Mouse (Mus musculus) limb, embryonic 15.5 days (tissue): ENCODE measurements around the gene Zyx. TPM values are rescaled to one million over a fixed set of nuclear protein-coding genes. Genes with fewer than 3 reads are reported as not detected.

Source experiments
- ATAC-seq: fragments of 200-750 bp; cut with Nextera tagmentation; 2 replicates; pipeline ENCODE4 v1.8.0; 2017; ENCODE audit warnings: low read depth, moderate TSS enrichment; ENCODE audit not compliant: insufficient number of reproducible peaks, low FRiP score, low TSS enrichment
- H3K27ac ChIP-seq: fragments of 300-500 bp; sonication (generic); 2 replicates; pipeline ENCODE4 v1.5.1; 2015; ENCODE audit warnings: moderate library complexity, mild to moderate bottlenecking, inconsistent platforms
- H3K27me3 ChIP-seq: fragments of 300-500 bp; sonication (generic); 2 replicates; pipeline ENCODE4 v1.6.1; 2015; ENCODE audit warnings: inconsistent platforms
- H3K36me3 ChIP-seq: fragments of 300-500 bp; sonication (generic); 2 replicates; pipeline ENCODE4 v1.6.1; 2015; ENCODE audit warnings: inconsistent platforms
- H3K4me1 ChIP-seq: fragments of 300-500 bp; sonication (generic); 2 replicates; pipeline ENCODE4 v1.6.1; 2015; ENCODE audit warnings: inconsistent platforms
- H3K4me2 ChIP-seq: fragments of 300-500 bp; sonication (generic); 2 replicates; pipeline ENCODE4 v1.6.1; 2015; ENCODE audit warnings: mild to moderate bottlenecking, inconsistent platforms
- H3K4me3 ChIP-seq: fragments of 300-500 bp; sonication (generic); 2 replicates; pipeline ENCODE4 v1.5.1; 2015; ENCODE audit warnings: mild to moderate bottlenecking, inconsistent platforms
- H3K9ac ChIP-seq: fragments of 300-500 bp; sonication (generic); 2 replicates; pipeline ENCODE4 v1.6.1; 2015; ENCODE audit warnings: inconsistent platforms
- H3K9me3 ChIP-seq: fragments of 300-500 bp; sonication (generic); 2 replicates; pipeline ENCODE4 v1.6.1; 2016; ENCODE audit warnings: inconsistent platforms
- WGBS: fragments of 180-500 bp; shearing (Covaris S2); methylation state at CpG from one replicate; pipeline ENCODE4 v1.1.7; 2015; 5-methylcytosine and 5-hydroxymethylcytosine counted together
- polyA plus RNA-seq: library from polyadenylated mRNA; unstranded; fragments of >200 nt; fragmentation: Nextera tagmentation; extraction: Ambion mirVana; gene quantifications from 2 replicates; pipeline ENCODE4 v1.2.1, GENCODE M21; 2015

The Zyx gene
- polyA plus RNA-seq, 1 experiment from 2014 or later = 107 TPM

GRCm38 (mm10) chr6:42372816-42373547 is 23.6 kb downstream of the Zyx start, which contains the start of gene Epha1:
Gene Epha1 (minus strand): TSS chr6:42373268.
- Histone ChIP-seq H3K9ac (peak within 1 kb of the TSS; percentile 54), H3K4me3 (peak within 1 kb of the TSS; percentile 50), H3K27ac (peak within 1 kb of the TSS; percentile 70), H3K9me3 (no peaks in the 10 kb centered on the region), H3K36me3 (no peaks in the 10 kb centered on the region), H3K27me3 (no peaks in the 10 kb centered on the region), H3K4me2 (peak within 1 kb of the TSS; percentile 86), H3K4me1 (peaks cover 27% of the 10 kb centered on the region)
- peak; percentile 33; the same call in 1 of the 2 replicates for ATAC-seq
- under 1% methylated on average over 35 of the region's 36 CpGs for WGBS

- Histone ChIP-seq H3K4me1 (peaks cover 27% of the 10 kb centered on the region), H3K27ac (peak overlapping the region; percentile 47; the same call in 1 of the 2 replicates), H3K4me2 (peak overlapping the region; percentile 86), H3K9me3 (no peaks in the 10 kb centered on the region), H3K4me3 (peak overlapping the region; percentile 50), H3K9ac (no peak overlapping the region), H3K36me3 (no peaks in the 10 kb centered on the region), H3K27me3 (no peaks in the 10 kb centered on the region)
- 34% methylated on average over 7 of the region's 7 CpGs for WGBS
- ATAC-seq = no peak
Observed at GRCm38 (mm10) chr6:42373669-42374430, 24.4 kb downstream of the Zyx start.

GRCm38 (mm10) chr6:42374701-42375100 is 25.3 kb downstream of the Zyx start:
- H3K4me3 ChIP-seq = no peak overlapping the region
- no peaks in the 10 kb centered on the region for H3K36me3 ChIP-seq
- no peak for ATAC-seq
- H3K27me3 ChIP-seq = no peaks in the 10 kb centered on the region
- peaks cover 27% of the 10 kb centered on the region for H3K4me1 ChIP-seq
- H3K4me2 ChIP-seq = no peak overlapping the region
- no peak overlapping the region for H3K9ac ChIP-seq
- H3K27ac ChIP-seq = no peak overlapping the region; the same call in 1 of the 2 replicates
- WGBS = 60% methylated on average over 4 of the region's 4 CpGs
- no peaks in the 10 kb centered on the region for H3K9me3 ChIP-seq

GRCm38 (mm10) chr6:42375131-42375530 is 25.7 kb downstream of the Zyx start:
- peak overlapping the region; percentile 7; the same call in 1 of the 2 replicates for H3K27ac ChIP-seq
- H3K9ac ChIP-seq = no peak overlapping the region
- H3K4me2 ChIP-seq = no peak overlapping the region
- no peak for ATAC-seq
- H3K27me3 ChIP-seq = no peaks in the 10 kb centered on the region
- WGBS = 64% methylated on average over 2 of the region's 2 CpGs
- no peaks in the 10 kb centered on the region for H3K36me3 ChIP-seq
- peaks cover 27% of the 10 kb centered on the region for H3K4me1 ChIP-seq
- no peak overlapping the region for H3K4me3 ChIP-seq
- H3K9me3 ChIP-seq = no peaks in the 10 kb centered on the region

GRCm38 (mm10) chr6:42376016-42376415 is 26.6 kb downstream of the Zyx start:
- Histone ChIP-seq H3K36me3 (no peaks in the 10 kb centered on the region), H3K4me2 (no peak overlapping the region), H3K4me3 (no peak overlapping the region), H3K9ac (no peak overlapping the region), H3K27ac (no peak overlapping the region), H3K4me1 (peaks cover 29% of the 10 kb centered on the region), H3K9me3 (no peaks in the 10 kb centered on the region), H3K27me3 (no peaks in the 10 kb centered on the region)
- ATAC-seq = no peak
- 41% methylated on average over 4 of the region's 4 CpGs for WGBS

- ATAC-seq = no peak
- Histone ChIP-seq H3K4me2 (no peak overlapping the region), H3K4me1 (peaks cover 32% of the 10 kb centered on the region), H3K9ac (no peak overlapping the region), H3K9me3 (no peaks in the 10 kb centered on the region), H3K36me3 (no peaks in the 10 kb centered on the region), H3K4me3 (no peak overlapping the region), H3K27me3 (no peaks in the 10 kb centered on the region), H3K27ac (no peak overlapping the region)
- 58% methylated on average over 6 of the region's 6 CpGs for WGBS
Observed at GRCm38 (mm10) chr6:42376504-42377019, 27.1 kb downstream of the Zyx start.

- H3K4me1 ChIP-seq = peaks cover 30% of the 10 kb centered on the region
- no peak overlapping the region for H3K27ac ChIP-seq
- no peak for ATAC-seq
- H3K27me3 ChIP-seq = no peaks in the 10 kb centered on the region
- WGBS = 72% methylated on average over 5 of the region's 5 CpGs
- H3K9ac ChIP-seq = no peak overlapping the region
- H3K4me2 ChIP-seq = no peak overlapping the region
- H3K36me3 ChIP-seq = no peaks in the 10 kb centered on the region
- no peaks in the 10 kb centered on the region for H3K9me3 ChIP-seq
- no peak overlapping the region for H3K4me3 ChIP-seq
Observed at GRCm38 (mm10) chr6:42377280-42377679, 27.9 kb downstream of the Zyx start.

- Histone ChIP-seq H3K36me3 (no peaks in the 10 kb centered on the region), H3K4me1 (peaks cover 15% of the 10 kb centered on the region; the same call in 1 of the 2 replicates), H3K9me3 (no peaks in the 10 kb centered on the region), H3K4me2 (no peak overlapping the region), H3K27me3 (no peaks in the 10 kb centered on the region), H3K27ac (no peak overlapping the region), H3K4me3 (no peak overlapping the region), H3K9ac (no peak overlapping the region)
- ATAC-seq = no peak
- WGBS = 35% methylated on average over 3 of the region's 3 CpGs
Observed at GRCm38 (mm10) chr6:42379551-42379950, 30.1 kb downstream of the Zyx start.

GRCm38 (mm10) chr6:42380416-42381144 is 31.1 kb downstream of the Zyx start:
- ATAC-seq = no peak

GRCm38 (mm10) chr6:42381221-42381620 is 31.8 kb downstream of the Zyx start:
- no peaks in the 10 kb centered on the region for H3K9me3 ChIP-seq
- H3K36me3 ChIP-seq = no peaks in the 10 kb centered on the region
- H3K4me2 ChIP-seq = no peak overlapping the region
- no peaks in the 10 kb centered on the region for H3K27me3 ChIP-seq
- WGBS = 34% methylated on average over 2 of the region's 2 CpGs
- no peak overlapping the region for H3K4me3 ChIP-seq
- H3K9ac ChIP-seq = no peak overlapping the region
- peaks cover 10% of the 10 kb centered on the region; the same call in 1 of the 2 replicates for H3K4me1 ChIP-seq
- no peak overlapping the region for H3K27ac ChIP-seq
- no peak for ATAC-seq

More at GRCm38 (mm10) chr6:42380416-42381144, 31.1 kb downstream of the Zyx start:
- Histone ChIP-seq H3K4me2 (no peak overlapping the region), H3K36me3 (no peaks in the 10 kb centered on the region), H3K9ac (no peak overlapping the region), H3K27ac (no peak overlapping the region), H3K9me3 (no peaks in the 10 kb centered on the region), H3K4me3 (no peak overlapping the region), H3K4me1 (peaks cover 10% of the 10 kb centered on the region; the same call in 1 of the 2 replicates), H3K27me3 (no peaks in the 10 kb centered on the region)
- WGBS = 16% methylated on average over 8 of the region's 8 CpGs

GRCm38 (mm10) chr6:42381916-42382381 is 32.5 kb downstream of the Zyx start:
- no peaks in the 10 kb centered on the region for H3K27me3 ChIP-seq
- H3K4me3 ChIP-seq = no peak overlapping the region
- 61% methylated on average over 9 of the region's 9 CpGs for WGBS
- H3K9me3 ChIP-seq = no peaks in the 10 kb centered on the region
- peaks cover 10% of the 10 kb centered on the region; the same call in 1 of the 2 replicates for H3K4me1 ChIP-seq
- H3K36me3 ChIP-seq = no peaks in the 10 kb centered on the region
- H3K9ac ChIP-seq = no peak overlapping the region
- 0 out of 2 replicates have a peak overlapping the region, but pooled peaks have one; percentile 27 for H3K27ac ChIP-seq
- no peak overlapping the region for H3K4me2 ChIP-seq
- no peak for ATAC-seq
